Comparison of ENCODE assay signal across 26 mouse cellular contexts in the genomic region with DNA sequence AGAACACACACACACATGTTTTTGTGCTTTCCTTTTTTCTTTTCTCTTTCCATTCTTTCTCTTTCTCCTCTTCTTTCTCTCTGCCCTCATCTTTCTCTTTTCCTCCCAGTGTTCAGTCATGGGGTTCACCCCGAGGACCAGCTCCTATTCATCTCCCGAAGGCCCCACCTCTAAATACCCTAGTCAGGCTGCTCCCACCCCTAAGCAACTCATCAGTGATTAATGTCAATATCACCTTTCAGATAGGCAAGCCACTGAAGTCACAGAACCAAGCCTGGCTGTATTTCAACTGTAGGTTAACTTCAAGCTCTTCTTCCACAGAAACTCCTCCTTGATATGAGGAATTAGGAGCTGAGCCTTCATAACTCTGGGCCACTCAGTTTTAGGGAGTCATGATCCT. TPM values are rescaled to one million over a fixed set of nuclear protein-coding genes. Genes with fewer than 3 reads are reported as not detected.
A peak's percentile ranks its signal among the peaks of the same experiment; 100 is the strongest.
DNase-seq lines count a peak whose midpoint lies in the region; ATAC-seq lines count a peak whose summit lies in the region.
"Had no signal": no experiment of that assay in that cellular context is flagged by ENCODE, and none has a peak within 500 bp of the region (broad histone marks: within the 10 kb centered on the region; RNA-seq: fewer than 3 reads in every experiment).

No protein-coding gene starts in this region.

- ATAC-seq in kidney, embryonic 14.5 days (ENCODE audit: low FRiP score, low TSS enrichment): peak; percentile 63; the same call in 1 of the 2 replicates
- ATAC-seq in midbrain, embryonic 11.5 days (ENCODE audit: low FRiP score): no peak
- ATAC-seq in midbrain, embryonic 16.5 days: no peak
- peak; percentile 3 for ATAC-seq in CD4-positive, CD25-positive, alpha-beta regulatory T cell, adult 4 months
- peak; percentile 1 for ATAC-seq in inflammation-experienced regulatory T-cells, adult 6 months
- ATAC-seq: forebrain, embryonic 16.5 days; hindbrain, embryonic 16.5 days; intestine, embryonic 16.5 days; liver, embryonic 12.5 days; liver, postnatal 0 days; midbrain, embryonic 13.5 days had no signal

- H3K4me1 ChIP-seq in kidney, embryonic 14.5 days (ENCODE audit: control insufficient read depth, insufficient read depth, low read length): no peaks in the 10 kb centered on the region
- H3K4me1 ChIP-seq in midbrain, embryonic 11.5 days (ENCODE audit: control insufficient read depth, insufficient read depth, low read length): no peaks in the 10 kb centered on the region
- H3K4me1 ChIP-seq in midbrain, embryonic 16.5 days (ENCODE audit: control insufficient read depth, insufficient read depth, low read length): no peaks in the 10 kb centered on the region
- H3K4me1 ChIP-seq: embryonic facial prominence, embryonic 13.5 days; limb, embryonic 13.5 days; midbrain, embryonic 13.5 days; stomach, embryonic 15.5 days had no signal

- 20% methylated on average over 2 of the region's 2 CpGs for WGBS in kidney, embryonic 14.5 days
- WGBS in midbrain, embryonic 11.5 days: 85% methylated on average over 2 of the region's 2 CpGs
- 86% methylated on average over 2 of the region's 2 CpGs for WGBS in midbrain, embryonic 16.5 days

- DNase-seq in kidney, postnatal 36 days: no peak
- peak; percentile 41 for DNase-seq in midbrain, embryonic 11.5 days (ENCODE audit: low spot score, missing footprints)
- no peak for DNase-seq in testis, postnatal 10 days (ENCODE audit: low spot score)
- DNase-seq: adrenal gland, postnatal 25 days; cerebellum, adult 18-20 months; cerebellum, postnatal 10 days; gastrocnemius, adult 2 months; gastrocnemius, postnatal 36 days; heart, adult 18-20 months; kidney, postnatal 14 days; liver, postnatal 0 days; lung, postnatal 36 days had no signal

- no peak overlapping the region for H3K27ac ChIP-seq in kidney, embryonic 14.5 days (ENCODE audit: low read depth, low read length)
- no peak overlapping the region for H3K27ac ChIP-seq in midbrain, embryonic 11.5 days (ENCODE audit: low read depth, low read length)
- no peak overlapping the region for H3K27ac ChIP-seq in midbrain, embryonic 16.5 days (ENCODE audit: low read length)
- H3K27ac ChIP-seq: embryonic facial prominence, embryonic 13.5 days; gastrocnemius, adult 2 months; heart, embryonic 13.5 days; limb, embryonic 13.5 days; liver, embryonic 12.5 days; midbrain, embryonic 13.5 days; stomach, embryonic 15.5 days had no signal

- H3K4me2 ChIP-seq in kidney, embryonic 14.5 days (replicated peaks; ENCODE audit: low read depth, low read length): no peak overlapping the region
- H3K4me2 ChIP-seq in midbrain, embryonic 11.5 days: no peak overlapping the region
- H3K4me2 ChIP-seq in midbrain, embryonic 16.5 days (ENCODE audit: low read length): no peak overlapping the region
- H3K4me2 ChIP-seq: embryonic facial prominence, embryonic 13.5 days; heart, embryonic 13.5 days; limb, embryonic 13.5 days; liver, embryonic 12.5 days; midbrain, embryonic 13.5 days; stomach, embryonic 15.5 days had no signal

- H3K36me3 ChIP-seq in kidney, embryonic 14.5 days (ENCODE audit: control insufficient read depth, insufficient read depth, low read length): no peaks in the 10 kb centered on the region
- no peaks in the 10 kb centered on the region for H3K36me3 ChIP-seq in midbrain, embryonic 11.5 days (ENCODE audit: control insufficient read depth, insufficient read depth, low read length)
- no peaks in the 10 kb centered on the region for H3K36me3 ChIP-seq in midbrain, embryonic 16.5 days (ENCODE audit: control insufficient read depth, insufficient read depth, low read length)
- H3K36me3 ChIP-seq: embryonic facial prominence, embryonic 13.5 days; heart, embryonic 13.5 days; limb, embryonic 13.5 days; liver, embryonic 12.5 days; midbrain, embryonic 13.5 days; stomach, embryonic 15.5 days had no signal

- H3K27me3 ChIP-seq in kidney, embryonic 14.5 days (ENCODE audit: control insufficient read depth, insufficient read depth, low read length): no peaks in the 10 kb centered on the region
- no peaks in the 10 kb centered on the region for H3K27me3 ChIP-seq in midbrain, embryonic 11.5 days (ENCODE audit: control insufficient read depth, insufficient read depth, low read length)
- no peaks in the 10 kb centered on the region for H3K27me3 ChIP-seq in midbrain, embryonic 16.5 days (ENCODE audit: control insufficient read depth, insufficient read depth, low read depth, low read length)
- H3K27me3 ChIP-seq: embryonic facial prominence, embryonic 13.5 days; heart, embryonic 13.5 days; limb, embryonic 13.5 days; liver, embryonic 12.5 days; megakaryocyte, embryonic 14.5 days; midbrain, embryonic 13.5 days; stomach, embryonic 15.5 days had no signal

- no peaks in the 10 kb centered on the region for H3K9me3 ChIP-seq in kidney, embryonic 14.5 days (ENCODE audit: control insufficient read depth, low read length)
- no peaks in the 10 kb centered on the region for H3K9me3 ChIP-seq in midbrain, embryonic 11.5 days (ENCODE audit: control insufficient read depth, low read length)
- H3K9me3 ChIP-seq in midbrain, embryonic 16.5 days (replicated peaks; ENCODE audit: control insufficient read depth, low read length, poor library complexity, severe bottlenecking): no peaks in the 10 kb centered on the region
- H3K9me3 ChIP-seq: embryonic facial prominence, embryonic 13.5 days; heart, embryonic 13.5 days; limb, embryonic 13.5 days; liver, embryonic 12.5 days; megakaryocyte, embryonic 14.5 days; midbrain, embryonic 13.5 days; stomach, embryonic 15.5 days had no signal

- no peak overlapping the region for H3K4me3 ChIP-seq in kidney, embryonic 14.5 days (ENCODE audit: low read length)
- no peak overlapping the region for H3K4me3 ChIP-seq in midbrain, embryonic 11.5 days (ENCODE audit: low read depth, low read length)
- no peak overlapping the region for H3K4me3 ChIP-seq in midbrain, embryonic 16.5 days (ENCODE audit: low read depth, low read length)
- H3K4me3 ChIP-seq: embryonic facial prominence, embryonic 13.5 days; gastrocnemius, adult 2 months; heart, embryonic 13.5 days; limb, embryonic 13.5 days; liver, embryonic 12.5 days; midbrain, embryonic 13.5 days; stomach, embryonic 15.5 days had no signal

- no peak overlapping the region for H3K9ac ChIP-seq in kidney, embryonic 14.5 days (ENCODE audit: low read depth, low read length)
- no peak overlapping the region for H3K9ac ChIP-seq in midbrain, embryonic 11.5 days (ENCODE audit: low read length)
- H3K9ac ChIP-seq in midbrain, embryonic 16.5 days (ENCODE audit: low read depth, low read length): no peak overlapping the region
- H3K9ac ChIP-seq: embryonic facial prominence, embryonic 13.5 days; heart, embryonic 13.5 days; limb, embryonic 13.5 days; liver, embryonic 12.5 days; liver, postnatal 0 days; midbrain, embryonic 13.5 days; stomach, embryonic 15.5 days had no signal

RNA-seq across cellular contexts. Expression of gene Lyst, which starts 26.1 kb away (rescaled TPM):
- 4.1 and 6.8 TPM in 2 replicates for polyA plus RNA-seq in kidney, embryonic 14.5 days (2014; fragmentation: Nextera tagmentation; extraction: Ambion mirVana)
- polyA plus RNA-seq in midbrain, embryonic 11.5 days (2014; fragmentation: Nextera tagmentation; extraction: Ambion mirVana): 1.8 and 2.5 TPM in 2 replicates
- polyA plus RNA-seq in midbrain, embryonic 16.5 days (2015; fragmentation: Nextera tagmentation; extraction: Ambion mirVana): 3.9 and 4.5 TPM in 2 replicates
- polyA plus RNA-seq in CD4-positive, CD25-positive, alpha-beta regulatory T cell, adult 4 months (2017; shearing (Covaris generic)): 10 to 100 TPM in 1 of 2 experiments, 1 to 10 TPM in 1; 9.0 to 10.5 TPM
- 10 to 100 TPM; 13.9 to 18.7 (median 14.4) TPM for polyA plus RNA-seq in inflammation-experienced regulatory T-cells, adult 6 months (2017; shearing (Covaris generic))

Comparison
In these comparisons a context has a peak if more than half of its experiments do, and no peak if none do; other contexts are left out.
1. ATAC-seq: peak in kidney, embryonic 14.5 days (single experiment), CD4-positive, CD25-positive, alpha-beta regulatory T cell, adult 4 months (single experiment) and inflammation-experienced regulatory T-cells, adult 6 months (single experiment); none in midbrain, embryonic 11.5 days (single experiment) and midbrain, embryonic 16.5 days (single experiment).